Mouse (Mus musculus): ENCODE results near the gene Trim30a.
"Not testable (repeated sequence)": the region's sequence is repeated elsewhere in the genome, so short reads cannot be mapped to it uniquely, and the experiment has no call there.

GRCm38 (mm10) chr7:104507421-104508065 is 42.5 kb upstream of the Trim30a start, which contains the start of gene Trim30d:
- peak; percentile 58 for TF ChIP-seq CTCF (IDR thresholded peaks at IDR 0.05; ENCODE audit: low read depth)
- not testable (repeated sequence) for TF ChIP-seq EP300 (IDR thresholded peaks at IDR 0.05; ENCODE audit: low read depth)

Measured in liver, postnatal 0 days (tissue).